Mouse (Mus musculus) heart, adult 2 months (tissue): ENCODE results near the gene Dgkg. TPM values are rescaled to one million over a fixed set of nuclear protein-coding genes. Genes with fewer than 3 reads are reported as not detected.

Experiments
- DNase-seq, 2 experiments: peaks; one replicate each; pipeline ENCODE4 v3.0.0; 2021
- H3K27ac ChIP-seq: fragments of 200-600 bp; 2 replicates; pipeline ENCODE4 v1.8.1; 2022
- H3K27me3 ChIP-seq: fragments of 200-500 bp; 2 replicates; pipeline ENCODE4 v1.6.1; 2012; ENCODE audit warnings: mild to moderate bottlenecking, low read length, inconsistent platforms, mixed read lengths; ENCODE audit not compliant: control insufficient read depth, insufficient read depth
- H3K36me3 ChIP-seq: fragments of 200-500 bp; 2 replicates; pipeline ENCODE4 v1.6.1; 2012; ENCODE audit warnings: low read length, inconsistent platforms; ENCODE audit not compliant: control insufficient read depth, insufficient read depth
- H3K4me1 ChIP-seq: fragments of 200-500 bp; 2 replicates; pipeline ENCODE4 v1.6.1; 2011; ENCODE audit warnings: low read length; ENCODE audit not compliant: control insufficient read depth, insufficient read depth
- H3K4me3 ChIP-seq: fragments of 200-600 bp; 2 replicates; pipeline ENCODE4 v1.8.1; 2022
- H3K79me2 ChIP-seq: fragments of 200-500 bp; replicated peaks from 2 replicates; pipeline ENCODE4 v1.6.1; 2012; ENCODE audit warnings: mild to moderate bottlenecking, inconsistent platforms, low read length, moderate library complexity, mixed read lengths; ENCODE audit not compliant: control insufficient read depth, insufficient read depth
- H3K9ac ChIP-seq: fragments of 200-500 bp; 2 replicates; pipeline ENCODE4 v1.6.1; 2012; ENCODE audit warnings: low read depth, mild to moderate bottlenecking, control low read depth, inconsistent platforms, low read length, mixed read lengths
- CTCF ChIP-seq: fragments of 200-600 bp; IDR thresholded peaks from 2 replicates; pipeline ENCODE4 v1.8.1; 2022; ENCODE audit warnings: antibody characterized with exemption, mild to moderate bottlenecking, moderate library complexity
- EP300 ChIP-seq: fragments of 200-500 bp; IDR thresholded peaks from 2 replicates; pipeline ENCODE4 v1.6.1; 2011; ENCODE audit warnings: low read depth, low read length, control low read depth; ENCODE audit not compliant: insufficient read depth
- POLR2A ChIP-seq: fragments of 200-500 bp; IDR thresholded peaks from 2 replicates; pipeline ENCODE4 v1.6.1; 2011; ENCODE audit warnings: mild to moderate bottlenecking, low read depth, low read length, control low read depth; ENCODE audit not compliant: insufficient read depth
- WGBS: fragments of 180-500 bp; shearing (Covaris S2); methylation state at CpG from one replicate; pipeline ENCODE4 v1.1.7; 2018; 5-methylcytosine and 5-hydroxymethylcytosine counted together
- intact Hi-C: fragments of 180-260 bp; cut with DNase I; formaldehyde crosslinking; loops from one replicate; pipeline ENCODE4 v1.15.1; 2025
- polyA plus RNA-seq: library from polyadenylated mRNA; depleted of rRNA; stranded (reverse); fragments of >200 nt; gene quantifications from 2 replicates; pipeline ENCODE4 v1.2.3, GENCODE M21; 2012
- total RNA-seq, 2 experiments: library from RNA; stranded (reverse); gene quantifications; 2 replicates each; pipeline ENCODE4 v1.2.3; 2021

Dgkg gene
- total and polyA plus RNA-seq, 3 experiments = 0.25 to 0.96 (median 0.39) TPM

DNA sequence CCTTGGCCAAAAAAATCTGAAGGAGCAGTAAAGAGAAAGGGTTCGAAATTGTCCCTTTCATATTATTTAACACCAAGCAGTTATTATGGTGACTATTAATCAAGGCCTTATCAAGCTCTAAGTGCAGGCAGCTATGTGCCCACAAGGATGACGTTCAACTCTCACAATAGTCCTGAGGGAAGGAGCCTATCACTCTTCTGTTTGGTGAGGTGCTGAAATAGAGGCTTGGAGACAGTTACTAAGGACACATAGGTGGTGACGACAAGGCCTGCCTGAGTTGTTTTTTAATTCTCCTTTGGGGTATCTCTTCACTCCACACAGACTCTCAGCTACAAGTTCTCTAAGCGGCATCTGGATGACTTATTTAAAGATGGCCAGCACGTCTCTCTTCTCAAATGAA, 161.8 kb downstream of the Dgkg start:
- 52% methylated on average over 5 of the region's 5 CpGs for WGBS
- Histone ChIP-seq H3K27me3 (no peaks in the 10 kb centered on the region), H3K79me2 (no peaks in the 10 kb centered on the region), H3K9ac (no peak overlapping the region), H3K36me3 (no peaks in the 10 kb centered on the region), H3K4me3 (no peak overlapping the region), H3K27ac (no peak overlapping the region), H3K4me1 (peaks cover 4% of the 10 kb centered on the region; the same call in 1 of the 2 replicates)
- no peak for TF ChIP-seq CTCF
- TF ChIP-seq EP300 = no peak
- DNase-seq = no peak
- intact Hi-C loops = no loop called here

GRCm38 (mm10) chr16:22494815-22495214, 162.2 kb downstream of the Dgkg start:
- Histone ChIP-seq H3K27ac (no peak overlapping the region), H3K9ac (no peak overlapping the region), H3K4me1 (peaks cover 3% of the 10 kb centered on the region; the same call in 1 of the 2 replicates), H3K4me3 (no peak overlapping the region), H3K36me3 (no peaks in the 10 kb centered on the region), H3K27me3 (no peaks in the 10 kb centered on the region), H3K79me2 (no peaks in the 10 kb centered on the region)
- no peak for DNase-seq
- WGBS = 25% methylated on average over 5 of the region's 5 CpGs
- intact Hi-C loops = no loop called here
- TF ChIP-seq POLR2A = no peak

- H3K27me3 ChIP-seq = no peaks in the 10 kb centered on the region
- no peaks in the 10 kb centered on the region for H3K36me3 ChIP-seq
- H3K9ac ChIP-seq = no peak overlapping the region
- H3K4me1 ChIP-seq = peaks cover 5% of the 10 kb centered on the region; the same call in 1 of the 2 replicates
- no peak overlapping the region for H3K4me3 ChIP-seq
- no peak for DNase-seq
- 78% methylated on average over 4 of the region's 4 CpGs for WGBS
- intact Hi-C loops = no loop called here
- H3K27ac ChIP-seq = no peak overlapping the region
- no peaks in the 10 kb centered on the region for H3K79me2 ChIP-seq
- no peak for TF ChIP-seq CTCF
- TF ChIP-seq POLR2A = no peak
- no peak for TF ChIP-seq EP300
Measured at GRCm38 (mm10) chr16:22493396-22493795, 163.6 kb downstream of the Dgkg start.

GRCm38 (mm10) chr16:22491446-22492166, 165.4 kb downstream of the Dgkg start:
- TF ChIP-seq CTCF (no peak), EP300 (no peak), POLR2A (no peak)
- Histone ChIP-seq H3K79me2 (no peaks in the 10 kb centered on the region), H3K4me3 (no peak overlapping the region), H3K27me3 (no peaks in the 10 kb centered on the region), H3K4me1 (peaks cover 6% of the 10 kb centered on the region; the same call in 1 of the 2 replicates), H3K9ac (no peak overlapping the region), H3K36me3 (no peaks in the 10 kb centered on the region), H3K27ac (no peak overlapping the region)
- DNase-seq = no peak
- intact Hi-C loops = no loop called here
- WGBS = 77% methylated on average over 9 of the region's 9 CpGs

DNA sequence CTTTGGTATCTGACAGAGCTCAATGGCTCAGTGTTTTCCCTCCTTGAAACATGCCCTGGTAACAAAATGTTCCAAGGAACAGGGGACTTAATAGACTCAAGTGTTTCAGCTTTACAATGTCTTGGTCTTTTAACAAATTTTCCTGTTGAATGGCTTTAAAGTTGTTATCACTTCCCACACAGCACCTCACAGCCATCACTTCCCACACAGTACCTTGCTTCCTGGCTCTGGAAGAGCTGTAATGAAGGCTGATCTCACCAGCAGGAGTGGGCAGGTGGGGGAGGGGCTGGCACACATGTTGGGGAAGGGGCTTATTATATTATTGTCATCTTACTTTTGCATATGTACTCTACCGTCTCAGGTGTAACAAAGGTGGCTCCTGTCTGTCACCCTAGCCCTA, 173.1 kb downstream of the Dgkg start:
- H3K27me3 ChIP-seq = no peaks in the 10 kb centered on the region
- no peak overlapping the region for H3K4me3 ChIP-seq
- H3K9ac ChIP-seq = no peak overlapping the region
- H3K36me3 ChIP-seq = no peaks in the 10 kb centered on the region
- peaks cover 5% of the 10 kb centered on the region; the same call in 1 of the 2 replicates for H3K4me1 ChIP-seq
- no peak for TF ChIP-seq CTCF
- no peak for DNase-seq
- intact Hi-C loops = no loop called here
- no peaks in the 10 kb centered on the region for H3K79me2 ChIP-seq
- WGBS = 81% methylated on average over 1 of the region's 1 CpGs
- H3K27ac ChIP-seq = no peak overlapping the region

DNA sequence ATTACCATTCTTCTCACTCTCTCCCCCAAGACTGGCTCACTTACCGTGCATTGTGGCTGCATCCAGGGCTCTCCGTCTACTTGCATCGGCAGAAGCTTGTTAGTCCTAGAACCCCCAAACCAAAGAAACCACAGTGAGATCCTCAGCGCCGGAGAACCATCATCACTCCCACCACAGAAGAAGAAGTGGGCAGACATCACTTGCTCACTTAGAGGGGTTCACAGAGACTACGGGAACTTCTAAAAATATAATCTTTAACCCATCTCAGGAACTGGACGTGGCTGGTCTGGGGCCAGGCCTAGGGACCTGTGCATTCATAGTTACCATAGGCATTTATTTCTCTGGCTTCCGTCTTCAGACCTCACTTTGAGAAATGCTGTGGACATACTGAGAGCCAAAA, 177.7 kb downstream of the Dgkg start:
- TF ChIP-seq EP300 (no peak), POLR2A (no peak), CTCF (no peak)
- Histone ChIP-seq H3K27me3 (no peaks in the 10 kb centered on the region), H3K4me3 (no peak overlapping the region), H3K4me1 (no peaks in the 10 kb centered on the region), H3K36me3 (no peaks in the 10 kb centered on the region), H3K79me2 (no peaks in the 10 kb centered on the region), H3K27ac (no peak overlapping the region), H3K9ac (no peak overlapping the region)
- DNase-seq = no peak
- intact Hi-C loops = no loop called here
- 89% methylated on average over 8 of the region's 8 CpGs for WGBS
